Mouse (Mus musculus) CH12.LX (cell line): ENCODE results near the gene Naxe.

Experiments
- CTCF ChIP-seq, 2 experiments: IDR thresholded peaks in 1 of 2; conservative IDR thresholded peaks in 1 of 2; 2 replicates each; pipeline ENCODE4 v1.5.1; 2011 to 2012; ENCODE audit warnings: low read depth in 2 of 2, low read length in 2 of 2, improper control_type of control experiment in 1 of 2, inconsistent platforms in 1 of 2, mild to moderate bottlenecking in 1 of 2, moderate library complexity in 1 of 2
- ETS1 ChIP-seq: conservative IDR thresholded peaks from 2 replicates; pipeline ENCODE4 v1.6.1; 2012; ENCODE audit warnings: low read depth, mild to moderate bottlenecking, inconsistent platforms, low read length, improper control_type of control experiment, moderate library complexity
- SMC3 ChIP-seq: IDR thresholded peaks from 2 replicates; pipeline ENCODE4 v1.6.1; 2011; ENCODE audit warnings: low read depth, low read length, improper control_type of control experiment

DNA sequence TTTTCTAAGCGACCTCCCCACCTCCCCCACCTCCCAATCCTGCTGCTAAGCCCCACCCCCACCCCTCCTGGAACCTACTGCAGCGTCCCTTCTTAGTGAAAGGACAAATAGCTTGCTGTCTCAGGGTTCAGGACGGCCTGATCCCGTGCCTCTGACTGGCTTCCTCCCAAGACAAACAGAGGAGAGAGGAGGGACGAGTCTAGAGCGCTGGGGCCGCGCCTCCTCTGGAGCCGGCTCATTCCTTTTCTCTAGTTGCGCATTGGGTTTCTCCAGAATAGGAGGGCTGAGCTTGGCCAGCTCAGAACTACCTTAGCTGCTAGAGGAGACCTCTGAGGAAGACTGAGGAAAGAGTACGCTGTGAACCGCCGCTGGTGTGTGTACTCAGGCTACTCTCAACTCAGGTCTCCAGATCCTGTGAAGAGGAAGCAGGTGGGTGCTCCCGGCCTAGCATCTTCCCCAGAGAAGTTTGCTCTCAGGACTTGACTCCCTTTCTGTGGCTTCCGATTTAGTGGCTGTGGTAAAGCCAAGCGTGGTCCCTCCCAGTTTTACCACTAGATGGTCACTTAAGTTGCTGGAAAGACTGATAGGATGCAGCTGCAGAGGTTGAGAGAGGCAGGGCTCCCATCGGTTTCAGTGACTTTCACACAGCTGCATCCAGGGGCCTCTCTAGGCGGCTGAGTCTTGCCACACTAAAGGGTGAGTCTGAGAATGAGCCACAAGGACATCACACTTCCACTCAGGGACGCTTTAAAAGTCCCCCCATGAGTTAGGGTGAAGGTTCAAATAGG is 27.5 kb downstream of the Naxe start:
- TF ChIP-seq CTCF (conservative IDR thresholded peaks at IDR 0.05 in 1 of 2, IDR thresholded peaks at IDR 0.05 in 1 of 2; ENCODE audit: low read depth in 2 of 2, low read length in 2 of 2) (no peak), ETS1 (no peak), SMC3 (no peak)
